Mouse (Mus musculus) ES-E14 (cell line): ENCODE data around the gene Zfp366.

Experiments used
- CHD2 ChIP-seq: IDR thresholded peaks from 2 replicates; pipeline ENCODE4 v1.6.1; 2014; ENCODE audit warnings: mild to moderate bottlenecking, low read depth, low read length, inconsistent platforms
- HCFC1 ChIP-seq: IDR thresholded peaks from 2 replicates; pipeline ENCODE4 v1.6.1; 2012; ENCODE audit warnings: low read length, inconsistent platforms, borderline replicate concordance; ENCODE audit not compliant: insufficient read depth
- MAFK ChIP-seq: IDR thresholded peaks from 2 replicates; pipeline ENCODE4 v1.6.1; 2014; ENCODE audit warnings: mild to moderate bottlenecking, low read depth, low read length, inconsistent platforms; ENCODE audit not compliant: insufficient read depth
- ZC3H11A ChIP-seq: IDR thresholded peaks from 2 replicates; pipeline ENCODE4 v1.6.1; 2012; ENCODE audit warnings: low read depth, mild to moderate bottlenecking, inconsistent platforms, low read length, borderline replicate concordance
- ZNF384 ChIP-seq: IDR thresholded peaks from 2 replicates; pipeline ENCODE4 v1.6.1; 2012; ENCODE audit warnings: low read depth, low read length, inconsistent platforms

GRCm38 (mm10) chr13:99210837-99211236 lies 26.2 kb downstream of the Zfp366 start:
- TF ChIP-seq CHD2 = no peak
- no peak for TF ChIP-seq ZC3H11A
- TF ChIP-seq HCFC1 = no peak
- no peak for TF ChIP-seq MAFK
- no peak for TF ChIP-seq ZNF384
